Mouse (Mus musculus) 3134 (cell line): ENCODE measurements around the gene Lrrc8e.

ENCODE experiments used
- DNase-seq: peaks from one replicate; pipeline ENCODE4 v3.0.0-alpha.2; 2011; ENCODE audit warnings: low spot score; ENCODE audit not compliant: insufficient read length; ENCODE audit errors: extremely low read depth

Lrrc8e gene

DNA sequence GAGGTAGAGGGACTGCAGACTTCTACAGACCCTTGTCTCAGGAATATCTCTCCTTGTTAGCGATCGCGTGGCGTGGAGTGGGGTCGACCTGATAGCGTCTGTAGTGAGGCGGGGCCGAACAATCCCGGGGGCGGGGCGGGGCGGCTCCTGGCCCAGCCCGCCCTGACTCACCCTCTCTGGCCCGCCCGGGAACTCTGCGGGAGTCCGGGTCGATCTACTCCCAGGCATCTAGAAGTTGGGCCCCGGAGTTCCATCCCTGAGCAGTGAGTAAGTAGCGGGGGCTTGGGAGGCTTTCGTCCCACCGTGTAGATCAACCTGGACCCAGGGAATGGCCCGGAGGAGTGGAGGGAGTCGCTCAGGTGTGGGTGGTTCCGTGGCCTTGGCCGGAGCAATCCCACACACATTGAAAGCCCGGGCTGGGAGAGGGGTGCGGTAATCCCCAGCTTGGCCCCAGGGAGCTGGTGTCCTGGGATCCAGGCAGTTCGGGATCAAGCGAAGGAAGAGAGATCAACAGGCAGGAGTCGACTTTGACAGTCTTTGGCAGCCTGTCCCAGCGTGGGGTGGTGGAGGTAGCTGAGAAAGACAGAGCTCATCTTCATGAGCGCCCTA is at the start of gene Lrrc8e:
Gene Lrrc8e (plus strand): TSS at position 89 of the 609 bp plus-strand sequence.
- peak; percentile 83 for DNase-seq

DNA sequence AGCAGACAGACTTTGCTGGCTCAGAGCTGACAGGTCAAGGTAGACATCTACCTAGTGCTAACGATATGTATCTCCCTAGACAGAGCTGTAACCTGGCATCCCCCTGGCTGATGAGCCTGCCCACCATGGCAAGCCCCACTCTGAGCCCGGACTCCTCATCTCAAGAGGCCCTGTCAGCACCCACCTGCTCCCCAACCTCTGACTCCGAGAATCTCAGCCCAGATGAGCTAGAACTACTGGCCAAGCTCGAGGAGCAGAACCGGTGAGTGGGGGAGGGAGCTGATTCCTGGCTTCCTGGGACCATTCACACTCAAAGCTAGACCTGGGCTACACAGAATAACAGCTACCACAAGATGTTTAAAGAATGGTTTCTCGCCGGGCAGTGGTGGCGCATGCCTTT is 43.2 kb upstream of the Lrrc8e start:
- no peak for DNase-seq

DNA sequence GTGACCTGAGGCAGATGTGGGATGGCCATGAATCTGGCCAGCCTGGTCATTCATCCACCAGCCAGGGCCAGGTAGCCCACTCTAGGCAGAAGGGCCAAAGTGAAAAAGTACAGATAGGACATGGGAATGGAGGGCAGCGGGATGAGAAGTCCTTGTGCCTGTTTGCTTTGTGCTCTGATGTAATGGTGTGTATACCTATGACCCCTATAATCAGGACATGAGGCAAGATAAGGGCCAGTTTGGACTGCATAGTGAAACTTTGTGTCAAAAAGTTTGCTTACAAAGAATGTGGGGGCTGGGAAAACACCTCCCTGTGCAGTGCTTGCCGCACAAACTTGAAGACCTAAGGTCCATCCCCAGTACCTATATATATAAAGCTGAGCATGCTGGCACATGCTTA is 40.5 kb upstream of the Lrrc8e start:
- DNase-seq, result no peak

DNA sequence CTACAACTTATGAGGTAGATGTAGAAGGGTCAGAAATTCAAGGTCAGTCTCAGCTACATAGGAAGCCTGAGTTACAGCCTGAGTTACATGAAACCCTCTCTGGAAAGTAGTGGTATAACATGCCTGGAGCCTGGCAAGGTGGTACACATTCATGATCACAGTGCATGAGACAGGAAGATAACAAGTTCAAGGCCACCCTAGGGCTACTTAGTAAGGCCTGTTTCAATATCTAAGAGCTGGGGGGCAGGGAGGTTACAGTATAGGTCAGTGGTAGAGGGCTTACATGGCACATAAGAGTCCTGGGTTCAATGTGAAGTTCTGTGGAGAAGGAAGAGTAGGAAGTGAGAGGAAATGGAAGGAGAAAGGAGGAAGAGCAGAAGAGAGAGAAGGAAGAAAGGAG is 38.0 kb upstream of the Lrrc8e start:
- DNase-seq, result no peak

DNA sequence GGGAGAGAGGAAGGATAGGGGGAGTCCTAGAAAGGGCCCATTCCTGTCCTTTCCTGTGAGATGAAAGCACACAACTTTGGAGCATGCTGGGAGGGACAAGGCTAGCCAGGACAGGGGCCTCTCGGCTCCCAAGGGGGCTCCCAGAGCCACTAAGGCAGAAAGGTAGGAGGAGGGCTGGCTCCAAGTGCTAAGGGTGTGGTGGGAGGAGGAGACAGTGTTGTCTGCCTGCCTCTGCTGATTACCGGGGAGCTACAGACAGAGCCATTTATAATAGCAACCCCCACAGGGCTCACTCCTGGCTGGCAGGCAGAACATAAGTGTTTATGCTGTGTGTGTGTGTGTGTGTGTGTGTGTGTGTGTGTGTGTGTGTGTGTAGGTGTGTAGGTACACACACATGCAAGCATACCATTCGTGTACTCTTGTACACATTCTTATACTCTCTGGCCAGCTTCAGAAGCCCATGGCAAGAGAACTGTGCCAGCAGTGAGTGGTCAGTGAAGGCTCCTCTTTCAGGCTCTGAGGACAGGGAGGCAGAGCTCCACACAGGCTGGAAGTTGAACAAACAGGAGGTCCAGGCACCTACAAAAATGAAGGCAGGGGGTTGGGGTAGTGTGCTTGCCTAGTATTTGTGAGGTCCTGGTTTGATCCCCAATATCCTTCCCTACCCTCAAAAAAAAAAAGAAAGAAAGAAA is 37.5 kb upstream of the Lrrc8e start:
- DNase-seq, result no peak

DNA sequence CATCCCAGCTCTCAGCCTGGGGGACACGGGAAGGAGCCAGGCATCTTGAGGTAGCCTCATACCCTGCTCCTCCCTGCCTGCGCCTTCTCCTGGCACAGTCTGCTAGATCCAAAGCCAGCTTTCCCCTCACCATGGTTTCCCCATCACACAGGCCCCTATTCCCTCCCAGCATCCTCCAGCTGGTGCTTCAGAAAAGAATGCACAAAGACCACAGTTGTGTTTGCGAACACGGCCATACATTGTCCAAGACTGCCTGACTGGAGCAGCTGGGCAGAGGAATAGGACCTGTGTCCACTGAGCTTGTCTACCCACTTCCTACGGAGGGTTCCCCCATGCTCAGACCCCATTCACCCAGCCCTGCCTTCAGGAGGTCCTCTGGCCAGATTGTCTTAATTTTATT is 34.3 kb upstream of the Lrrc8e start:
- DNase-seq, result no peak

DNA sequence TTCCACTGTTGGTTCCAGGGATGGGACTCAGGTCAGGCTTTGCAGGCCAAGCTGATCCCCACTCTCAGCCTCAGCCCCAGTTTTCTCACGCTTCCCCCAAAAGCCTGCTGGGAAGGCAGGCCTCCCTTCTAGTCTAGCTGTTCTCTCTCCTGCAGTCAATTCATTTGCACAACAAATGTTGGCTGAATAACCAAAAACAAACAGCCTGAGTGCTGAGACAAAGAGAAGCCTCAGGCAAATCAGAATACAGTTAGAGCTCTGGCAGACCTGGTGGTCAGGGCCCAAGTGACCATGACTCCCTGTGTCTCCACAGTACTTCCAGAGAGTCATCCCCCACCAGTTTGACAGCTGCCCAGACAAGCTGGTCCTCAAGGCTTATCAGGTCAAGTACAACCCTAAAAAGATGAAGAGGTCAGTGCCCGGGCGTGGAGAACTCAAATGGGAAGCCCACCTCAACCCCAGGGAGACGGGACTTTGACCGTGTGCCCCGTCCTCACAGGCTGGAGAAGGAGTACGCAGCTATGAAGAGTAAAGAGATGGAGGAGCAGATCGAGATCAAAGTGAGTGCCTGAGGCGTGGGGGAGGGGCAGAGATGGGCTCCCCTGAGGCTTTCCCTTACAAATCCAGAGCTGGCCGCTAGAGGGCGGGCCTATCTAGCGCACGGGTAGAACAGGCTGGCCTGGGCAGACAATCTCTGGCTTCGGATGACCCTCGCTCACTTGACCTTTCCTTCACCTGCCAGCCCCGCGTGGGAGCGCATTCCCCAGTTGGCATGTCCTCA is 33.6 kb upstream of the Lrrc8e start:
- peak; percentile 55 for DNase-seq

DNA sequence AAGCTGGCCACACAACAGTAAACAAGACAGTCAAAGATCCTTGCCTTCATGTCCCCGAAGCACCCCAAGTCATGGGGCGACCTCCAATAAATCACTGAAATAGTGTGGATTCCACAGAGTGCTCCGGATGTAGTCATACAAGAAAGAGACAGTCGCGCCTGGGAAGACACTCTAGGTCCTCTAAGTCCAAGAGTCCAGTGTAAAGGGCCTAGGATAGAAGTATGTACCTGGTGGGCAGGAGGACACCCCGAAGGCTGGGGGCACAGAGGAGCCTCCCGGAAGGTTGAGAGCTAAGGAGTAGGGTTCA is 33.1 kb upstream of the Lrrc8e start:
- DNase-seq, result no peak

DNA sequence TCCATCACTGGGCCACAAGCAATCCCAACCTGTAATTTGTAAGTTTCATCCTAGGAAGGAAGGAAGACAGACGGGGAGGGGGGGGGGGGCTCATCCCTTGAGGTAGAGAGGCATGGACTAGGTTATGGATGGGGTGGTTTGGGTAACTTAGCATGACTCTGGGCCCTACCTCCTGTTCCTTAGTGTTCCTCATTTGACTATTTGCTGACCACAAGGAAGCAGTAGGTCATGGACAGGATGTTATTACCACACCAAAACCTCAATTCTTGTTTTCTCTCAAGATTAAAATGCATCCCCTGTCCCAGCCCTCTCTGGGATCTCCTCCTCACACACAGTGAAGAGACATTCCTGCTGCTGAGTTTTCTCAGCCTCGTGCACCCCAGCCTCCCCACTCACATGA is 25.3 kb upstream of the Lrrc8e start:
- no peak for DNase-seq

DNA sequence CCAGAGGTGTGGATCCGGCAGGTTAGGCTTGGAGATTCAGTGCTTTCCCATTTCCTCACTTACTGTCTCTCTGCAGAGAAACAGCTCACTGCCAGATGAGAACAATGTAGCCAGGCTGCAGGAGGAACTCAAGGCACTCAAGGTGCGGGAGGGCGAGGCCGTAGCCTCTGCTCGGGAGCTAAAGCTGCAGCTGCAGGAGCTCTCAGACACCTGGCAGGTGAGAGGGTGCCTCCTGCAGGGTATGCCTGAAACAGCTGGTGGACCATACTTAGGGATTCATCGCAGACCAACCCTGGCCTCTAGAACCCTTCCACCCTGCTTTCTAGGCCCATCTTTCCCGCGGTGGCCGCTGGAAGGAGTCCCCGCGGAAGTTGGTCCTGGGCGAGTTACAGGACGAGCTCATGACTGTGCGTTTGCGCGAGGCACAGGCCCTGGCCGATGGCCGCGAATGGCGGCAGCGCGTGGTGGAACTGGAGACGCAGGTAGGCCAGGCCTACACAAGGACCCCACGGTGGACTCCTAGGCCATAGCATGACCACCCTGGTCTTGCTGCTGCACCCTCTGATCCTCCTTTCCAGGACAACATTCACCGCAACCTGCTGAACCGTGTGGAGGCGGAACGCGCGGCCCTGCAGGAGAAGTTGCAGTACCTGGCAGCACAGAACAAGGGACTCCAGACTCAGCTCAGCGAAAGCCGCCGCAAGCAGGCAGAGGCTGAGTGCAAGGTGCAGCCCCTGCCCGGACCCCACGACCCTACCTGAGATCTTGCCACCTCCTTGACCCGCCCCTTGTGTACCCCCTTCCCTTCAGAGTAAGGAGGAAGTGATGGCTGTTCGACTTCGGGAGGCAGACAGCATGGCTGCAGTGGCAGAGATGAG is 21.1 kb upstream of the Lrrc8e start:
- no peak for DNase-seq

DNA sequence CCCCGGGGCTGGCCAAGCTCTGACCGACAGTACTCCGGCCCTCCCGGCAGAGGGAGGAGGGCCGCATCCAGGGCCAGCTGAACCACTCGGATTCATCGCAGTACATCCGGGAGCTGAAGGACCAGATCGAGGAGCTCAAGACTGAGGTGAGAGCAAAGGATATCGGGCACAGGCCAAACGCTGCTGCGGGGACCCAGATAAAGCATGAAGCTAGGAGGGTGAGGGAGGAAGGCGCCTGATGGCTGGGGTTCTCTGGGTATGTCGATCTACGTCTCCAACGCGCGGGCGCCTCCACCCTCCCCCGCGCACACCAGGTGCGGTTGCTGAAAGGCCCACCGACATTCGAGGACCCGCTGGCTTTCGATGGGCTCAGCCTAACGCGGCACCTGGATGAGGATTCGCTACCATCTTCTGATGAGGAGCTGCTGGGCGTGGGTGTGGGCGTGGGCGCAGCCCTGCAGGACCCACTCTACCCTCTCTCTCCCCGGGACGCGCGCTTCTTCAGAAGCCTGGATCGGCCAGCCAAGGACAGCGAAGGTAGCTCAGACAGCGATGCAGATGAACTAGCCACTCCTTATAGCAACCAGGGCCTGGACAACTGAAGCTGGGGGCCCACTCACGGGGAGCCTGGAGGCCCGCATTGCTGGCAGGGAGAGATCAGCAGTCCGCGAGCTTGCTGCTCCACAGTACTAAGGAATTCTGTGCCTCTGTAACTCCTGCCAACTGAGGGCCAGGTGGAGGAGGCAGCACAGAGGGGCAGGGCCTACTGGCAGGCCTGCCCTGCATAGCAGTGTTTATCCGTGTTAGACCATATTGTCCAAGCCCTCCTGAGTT is 20.2 kb upstream of the Lrrc8e start:
- DNase-seq, result no peak

DNA sequence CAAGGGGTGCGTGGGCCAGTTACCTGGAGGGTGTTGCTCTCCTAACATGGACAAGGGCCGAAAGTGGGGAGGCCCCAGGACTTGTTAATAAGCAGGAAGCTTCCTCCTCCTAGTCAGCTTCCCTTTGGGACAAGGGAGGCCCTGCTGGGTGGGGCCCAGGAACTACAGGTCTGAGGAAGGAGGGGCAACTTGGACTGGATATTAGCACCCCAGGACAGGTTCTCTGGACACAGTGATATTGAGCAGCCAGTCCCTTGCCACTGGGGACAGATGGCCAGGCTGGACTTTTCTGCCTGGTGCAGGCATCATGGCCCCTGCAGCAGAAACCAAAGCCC is 19.6 kb upstream of the Lrrc8e start:
- DNase-seq, result no peak

DNA sequence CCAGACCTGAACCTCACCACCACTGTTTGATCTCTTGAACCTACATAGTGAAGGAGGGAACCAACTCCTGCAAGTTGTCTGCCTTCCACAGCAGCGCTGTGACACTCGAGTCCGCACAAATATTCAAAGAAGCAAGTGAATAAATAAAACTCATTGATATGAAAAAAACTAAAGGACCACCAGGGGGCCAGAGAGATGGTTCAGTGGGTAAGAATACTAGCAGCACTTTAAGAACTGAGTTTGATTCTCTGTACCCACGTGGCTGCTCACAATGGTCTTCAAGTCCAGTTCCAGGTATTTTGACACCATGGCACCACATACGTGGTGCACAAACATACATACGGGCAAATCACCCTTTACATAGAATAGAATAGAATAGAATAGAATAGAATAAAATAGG is 15.5 kb upstream of the Lrrc8e start:
- no peak for DNase-seq

DNA sequence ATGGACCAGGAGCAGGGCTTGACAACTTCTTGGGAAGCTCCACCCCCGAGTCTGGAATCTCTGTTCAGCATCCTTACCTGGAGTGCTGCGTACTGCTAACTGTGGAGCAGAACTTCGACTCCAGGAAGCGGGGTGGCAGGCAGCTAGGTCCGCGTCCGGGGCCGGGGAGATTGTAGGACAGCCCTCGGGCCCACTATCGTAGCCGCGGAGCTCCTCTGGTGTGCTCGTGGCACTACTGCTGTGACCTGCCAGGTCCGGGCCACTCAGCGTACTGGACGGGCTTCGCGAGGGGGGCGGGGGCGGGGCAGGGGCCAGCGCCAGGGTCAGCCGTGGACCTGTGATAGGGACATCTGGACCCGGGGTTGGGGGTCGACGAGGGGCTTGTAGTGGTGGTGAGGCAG is 13.8 kb upstream of the Lrrc8e start:
- no peak for DNase-seq

DNA sequence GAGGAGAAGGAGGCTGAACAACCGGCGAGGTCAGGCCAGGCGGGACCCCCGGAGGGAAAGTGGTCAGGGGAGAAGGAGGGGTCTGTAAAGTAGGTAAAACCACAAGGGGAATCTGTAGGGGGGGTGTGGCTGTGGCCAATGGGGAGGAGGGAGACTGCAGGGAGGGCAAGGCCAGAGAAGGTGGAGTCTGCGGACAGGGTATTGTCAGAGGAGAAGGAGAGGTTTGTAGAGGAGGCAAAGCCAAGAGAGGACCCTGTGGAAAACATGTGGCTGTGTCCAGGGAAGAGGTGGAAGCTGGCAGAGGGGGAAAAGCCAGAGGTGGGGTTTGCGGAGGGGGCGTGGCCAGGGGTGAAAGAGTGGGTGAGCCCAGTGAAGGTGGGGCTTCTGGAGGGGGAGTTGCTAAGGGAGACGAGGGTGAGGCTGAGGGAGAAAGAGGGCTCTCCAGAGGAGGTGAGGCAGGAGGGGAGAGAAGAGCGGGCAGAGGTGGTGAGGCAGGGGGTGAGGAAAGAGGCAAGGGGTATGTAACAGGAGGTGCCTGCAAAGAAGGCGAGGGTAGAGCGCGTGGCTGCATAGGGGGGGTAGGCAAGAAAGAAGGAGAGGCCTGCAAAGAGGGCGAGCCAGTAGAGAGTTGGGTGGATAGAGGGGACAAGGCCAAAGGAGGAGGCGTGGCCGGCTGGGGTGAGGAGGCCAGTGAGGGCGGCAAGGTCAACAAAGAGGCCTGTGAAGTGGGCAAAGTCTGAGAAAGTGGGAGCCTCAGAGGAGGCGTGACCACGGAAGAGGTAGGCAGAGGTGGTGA is 13.2 kb upstream of the Lrrc8e start:
- DNase-seq, result peak; percentile 62

DNA sequence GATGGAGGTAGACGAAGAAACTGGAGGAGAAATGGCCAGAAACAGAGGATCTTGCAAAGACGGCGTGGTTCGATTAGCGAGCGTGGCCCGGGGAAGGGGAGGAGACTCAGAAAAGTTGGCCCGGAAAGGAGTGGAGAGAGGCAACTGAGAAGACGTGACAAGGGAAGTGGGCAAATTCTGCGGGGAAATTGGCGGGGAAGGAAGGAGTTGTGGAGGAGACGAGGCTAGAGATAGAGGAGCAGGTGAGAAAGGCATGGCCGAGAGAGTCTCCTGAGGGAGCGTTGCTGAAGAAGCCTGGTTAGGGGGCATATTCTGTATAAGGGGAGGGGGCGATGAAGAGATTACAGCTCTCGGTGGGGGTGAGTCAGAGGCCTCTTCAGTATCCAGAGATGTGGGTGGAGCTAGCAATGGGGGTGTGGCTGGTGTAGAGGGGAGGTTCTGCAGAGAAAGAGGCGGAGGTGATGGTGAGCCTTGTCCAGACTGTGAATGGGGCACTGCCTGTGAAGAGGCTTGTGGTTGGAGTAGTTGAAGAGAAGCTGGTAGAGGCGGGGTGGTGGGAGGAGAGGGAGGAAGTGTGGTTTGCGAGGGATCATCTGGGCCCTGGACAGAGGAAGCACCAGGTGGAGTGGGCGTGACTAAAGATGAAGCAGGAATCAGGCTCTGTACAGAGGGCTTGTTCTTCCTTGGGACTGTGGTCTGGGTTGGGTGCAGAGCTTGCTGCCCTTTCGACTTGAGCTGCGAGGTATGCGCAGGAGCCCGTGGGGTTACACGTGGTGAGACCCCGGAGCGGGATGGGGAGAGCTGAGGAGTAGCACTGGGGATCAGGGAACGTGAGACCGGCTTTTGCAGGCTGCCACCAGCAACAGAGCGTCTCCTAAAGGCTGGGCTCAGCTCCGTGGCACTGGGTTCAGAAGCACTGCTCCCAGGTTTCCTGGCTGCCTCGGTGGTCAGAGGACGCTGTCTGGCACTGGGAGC is 12.3 kb upstream of the Lrrc8e start:
- DNase-seq, result peak; percentile 66

DNA sequence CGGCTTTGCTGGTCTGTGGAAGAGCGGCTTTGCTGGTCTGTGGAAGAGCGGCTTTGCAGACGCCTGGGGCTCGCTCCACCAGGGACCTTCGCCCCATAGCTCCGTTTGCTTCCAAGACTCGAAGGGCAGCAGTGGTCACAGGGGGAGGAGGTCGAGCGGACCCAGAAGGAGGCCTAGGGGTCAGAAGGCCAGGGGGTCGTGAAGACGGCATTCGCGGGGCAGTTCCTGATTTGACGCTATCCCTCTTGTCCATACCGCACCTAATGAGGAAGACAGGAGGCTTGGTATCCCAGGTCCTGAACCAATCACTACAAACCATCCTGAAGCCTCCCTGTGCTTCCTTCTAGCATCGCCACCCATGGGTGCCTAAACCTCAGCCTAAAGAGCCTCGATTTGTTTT is 10.3 kb upstream of the Lrrc8e start:
- DNase-seq, result no peak

DNA sequence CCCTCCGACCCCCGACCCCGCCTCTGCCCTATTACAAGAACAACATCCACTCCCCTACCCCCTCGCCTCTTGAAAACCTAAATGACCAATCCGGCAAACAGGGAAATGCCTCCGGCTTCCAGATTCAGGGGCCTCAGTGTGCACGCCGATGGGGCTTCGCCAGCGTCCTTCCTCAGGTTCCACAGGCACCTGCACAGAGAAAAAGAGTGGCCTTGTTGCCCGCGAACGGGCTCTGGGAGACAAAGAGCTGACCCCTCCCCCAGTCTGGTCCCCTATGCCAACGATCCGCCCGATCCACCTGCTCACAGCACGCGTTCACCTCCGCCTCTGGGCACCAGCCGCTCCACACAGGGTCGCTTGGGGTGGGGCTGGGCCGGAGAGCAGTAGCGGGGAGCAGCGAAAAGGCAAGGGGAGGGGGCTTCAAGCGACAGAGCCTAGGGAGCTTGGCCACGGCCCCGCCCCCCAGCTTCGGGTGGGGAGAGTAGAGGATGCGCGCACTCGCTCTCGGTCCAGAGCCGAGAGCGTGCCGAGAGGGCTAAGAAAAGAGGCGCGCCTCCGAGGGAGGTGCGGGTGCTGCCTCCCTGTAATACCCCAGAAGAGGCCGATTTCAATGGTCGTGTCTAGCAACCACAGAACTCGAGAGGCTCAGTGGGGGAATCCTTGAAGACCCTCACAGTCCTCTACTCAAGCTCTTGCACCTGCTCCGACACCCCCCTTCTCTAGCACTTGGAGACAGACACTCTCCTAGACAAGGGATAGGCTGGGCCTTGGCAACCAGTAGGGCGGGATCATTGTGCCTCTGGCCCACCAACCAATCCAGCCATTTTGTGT is 9.6 kb upstream of the Lrrc8e start, which contains the start of gene Prr36:
Gene Prr36 (minus strand): TSS at position 669 of the 831 bp plus-strand sequence.
- DNase-seq, result no peak
